Mouse (Mus musculus) embryonic facial prominence, embryonic 15.5 days (tissue): Measurements from ENCODE around the gene Slc23a2. TPM values are rescaled to one million over a fixed set of nuclear protein-coding genes. Genes with fewer than 3 reads are reported as not detected.

ENCODE experiments used
- ATAC-seq: fragments of 200-750 bp; cut with Nextera tagmentation; 2 replicates; pipeline ENCODE4 v1.8.0; 2017; ENCODE audit warnings: low read depth, moderate TSS enrichment; ENCODE audit not compliant: insufficient number of reproducible peaks, low FRiP score, low TSS enrichment
- H3K27ac ChIP-seq: fragments of 300-500 bp; sonication (generic); replicated peaks from 2 replicates; pipeline ENCODE4 v1.5.1; 2015; ENCODE audit warnings: mild to moderate bottlenecking, inconsistent platforms
- H3K27me3 ChIP-seq: fragments of 300-500 bp; sonication (generic); 2 replicates; pipeline ENCODE4 v1.6.1; 2015; ENCODE audit warnings: inconsistent platforms
- H3K36me3 ChIP-seq: fragments of 300-500 bp; sonication (generic); 2 replicates; pipeline ENCODE4 v1.6.1; 2015; ENCODE audit warnings: mild to moderate bottlenecking, inconsistent platforms
- H3K4me1 ChIP-seq: fragments of 300-500 bp; sonication (generic); 2 replicates; pipeline ENCODE4 v1.6.1; 2015; ENCODE audit warnings: inconsistent platforms
- H3K4me2 ChIP-seq: fragments of 300-500 bp; sonication (generic); replicated peaks from 2 replicates; pipeline ENCODE4 v1.6.1; 2015; ENCODE audit warnings: mild to moderate bottlenecking, inconsistent platforms
- H3K4me3 ChIP-seq: fragments of 300-500 bp; sonication (generic); replicated peaks from 2 replicates; pipeline ENCODE4 v1.5.1; 2015; ENCODE audit warnings: mild to moderate bottlenecking, inconsistent platforms
- H3K9ac ChIP-seq: fragments of 300-500 bp; sonication (generic); 2 replicates; pipeline ENCODE4 v1.6.1; 2015; ENCODE audit warnings: inconsistent platforms
- H3K9me3 ChIP-seq: fragments of 300-500 bp; sonication (generic); replicated peaks from 2 replicates; pipeline ENCODE4 v1.6.1; 2016; ENCODE audit warnings: inconsistent platforms
- WGBS: fragments of 180-500 bp; shearing (Covaris S2); methylation state at CpG from one replicate; pipeline ENCODE4 v1.1.7; 2015; 5-methylcytosine and 5-hydroxymethylcytosine counted together
- polyA plus RNA-seq: library from polyadenylated mRNA; unstranded; fragments of >200 nt; fragmentation: Nextera tagmentation; extraction: Ambion mirVana; gene quantifications from 2 replicates; pipeline ENCODE4 v1.2.1, GENCODE M21; 2015

Gene Slc23a2
- polyA plus RNA-seq, 1 experiment from 2014 or later: 14.0 TPM

DNA sequence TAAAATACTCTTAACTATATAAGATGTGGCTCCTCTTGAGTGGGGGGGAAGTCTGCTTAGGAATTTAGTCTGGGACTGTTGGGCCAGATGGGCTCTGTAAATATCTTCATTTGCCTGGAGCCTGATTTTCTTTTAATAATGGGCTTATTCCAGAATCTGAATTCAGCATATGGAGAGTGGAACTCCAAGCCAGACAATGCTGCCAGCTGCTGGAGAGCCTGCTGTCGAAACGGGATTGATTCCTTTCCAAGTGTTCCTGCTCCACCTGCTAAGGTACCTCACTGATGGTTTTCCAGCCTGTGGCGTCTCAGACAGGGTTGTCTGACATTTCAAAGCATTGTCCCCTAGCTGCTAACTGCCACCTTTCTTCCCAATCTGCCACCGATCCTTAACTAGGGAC, 12.6 kb upstream of the Slc23a2 start:
- Histone ChIP-seq H3K36me3 (no peaks in the 10 kb centered on the region), H3K9me3 (no peaks in the 10 kb centered on the region), H3K27me3 (no peaks in the 10 kb centered on the region), H3K4me2 (no peak overlapping the region), H3K4me3 (no peak overlapping the region), H3K27ac (no peak overlapping the region), H3K4me1 (no peaks in the 10 kb centered on the region), H3K9ac (no peak overlapping the region)
- ATAC-seq: no peak
- WGBS: 58% methylated on average over 4 of the region's 4 CpGs

DNA sequence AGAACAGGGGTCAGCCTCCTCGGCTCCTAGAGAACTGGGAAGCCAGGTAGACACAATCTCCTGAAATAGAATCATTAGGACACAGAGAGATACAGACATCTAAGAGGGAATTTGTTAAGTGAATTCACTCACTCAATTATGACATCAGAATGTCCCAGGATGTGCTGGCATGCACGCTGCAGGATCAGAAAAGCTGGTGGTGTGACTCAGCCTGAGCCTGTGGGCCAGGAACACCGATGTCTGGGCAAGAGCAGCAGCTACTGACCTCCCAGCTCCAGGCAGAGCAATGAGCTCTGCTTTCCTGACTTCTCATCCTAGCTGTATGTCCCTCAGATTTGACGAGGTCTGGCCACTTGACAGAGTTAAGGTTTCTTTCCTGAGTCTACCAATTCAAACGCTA, 7.8 kb upstream of the Slc23a2 start:
- Histone ChIP-seq H3K9ac (no peak overlapping the region), H3K36me3 (no peaks in the 10 kb centered on the region), H3K27ac (no peak overlapping the region), H3K4me2 (no peak overlapping the region), H3K9me3 (no peaks in the 10 kb centered on the region), H3K4me3 (no peak overlapping the region), H3K4me1 (no peaks in the 10 kb centered on the region), H3K27me3 (no peaks in the 10 kb centered on the region)
- WGBS: 48% methylated on average over 5 of the region's 5 CpGs
- no peak for ATAC-seq

DNA sequence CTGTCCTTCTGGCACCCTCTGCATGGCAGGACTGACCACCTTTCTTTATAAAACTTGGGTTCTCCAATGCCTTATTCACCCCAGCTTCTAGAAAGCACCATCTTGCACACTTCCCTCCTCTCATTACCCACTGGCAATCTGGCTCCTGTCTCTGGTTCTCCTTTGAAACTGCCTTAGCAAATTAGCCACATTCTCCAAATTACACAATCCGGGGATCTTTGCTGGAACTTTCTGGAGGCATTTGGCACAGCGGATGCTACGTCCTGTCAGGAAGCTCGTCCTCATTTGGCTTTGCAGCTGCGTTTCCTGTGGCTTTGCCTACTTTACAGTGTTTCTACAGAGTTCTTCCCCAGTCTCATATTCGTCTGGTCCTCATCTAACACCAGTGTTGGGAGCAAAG, 6.7 kb upstream of the Slc23a2 start:
- WGBS: 58% methylated on average over 6 of the region's 6 CpGs
- no peak overlapping the region for H3K9ac ChIP-seq

DNA sequence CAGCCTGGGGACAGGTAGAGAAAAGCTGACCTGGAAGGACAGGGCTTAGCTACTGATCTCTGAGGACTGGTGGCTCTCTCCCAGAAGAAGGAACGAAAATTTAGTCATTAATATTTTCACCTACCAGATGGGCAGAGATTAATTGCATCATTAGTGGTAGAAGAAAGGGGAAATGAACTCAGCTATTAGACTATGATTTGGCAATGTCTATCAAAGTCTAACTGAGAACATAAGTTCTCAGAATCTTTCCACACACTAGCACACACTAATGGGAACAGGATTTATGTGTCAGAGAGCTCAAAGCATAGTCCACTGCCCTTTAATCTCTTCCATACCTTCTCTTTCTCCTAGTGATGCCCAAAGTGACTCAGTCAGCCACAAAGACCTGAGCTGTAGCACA, 6.0 kb upstream of the Slc23a2 start:
- H3K4me2 ChIP-seq: no peak overlapping the region
- no peak overlapping the region for H3K9ac ChIP-seq
- 46% methylated on average over 1 of the region's 1 CpGs for WGBS
- no peaks in the 10 kb centered on the region for H3K27me3 ChIP-seq
- no peak overlapping the region for H3K27ac ChIP-seq
- no peak overlapping the region for H3K4me3 ChIP-seq
- H3K9me3 ChIP-seq: no peaks in the 10 kb centered on the region
- ATAC-seq: no peak
- H3K4me1 ChIP-seq: no peaks in the 10 kb centered on the region
- no peaks in the 10 kb centered on the region for H3K36me3 ChIP-seq

More for the DNA sequence above, 6.7 kb upstream of the Slc23a2 start:
- no peak overlapping the region for H3K4me2 ChIP-seq
- H3K9me3 ChIP-seq: no peaks in the 10 kb centered on the region
- no peak overlapping the region for H3K27ac ChIP-seq
- ATAC-seq: no peak
- no peaks in the 10 kb centered on the region for H3K36me3 ChIP-seq
- no peaks in the 10 kb centered on the region for H3K27me3 ChIP-seq
- no peaks in the 10 kb centered on the region for H3K4me1 ChIP-seq
- no peak overlapping the region for H3K4me3 ChIP-seq

DNA sequence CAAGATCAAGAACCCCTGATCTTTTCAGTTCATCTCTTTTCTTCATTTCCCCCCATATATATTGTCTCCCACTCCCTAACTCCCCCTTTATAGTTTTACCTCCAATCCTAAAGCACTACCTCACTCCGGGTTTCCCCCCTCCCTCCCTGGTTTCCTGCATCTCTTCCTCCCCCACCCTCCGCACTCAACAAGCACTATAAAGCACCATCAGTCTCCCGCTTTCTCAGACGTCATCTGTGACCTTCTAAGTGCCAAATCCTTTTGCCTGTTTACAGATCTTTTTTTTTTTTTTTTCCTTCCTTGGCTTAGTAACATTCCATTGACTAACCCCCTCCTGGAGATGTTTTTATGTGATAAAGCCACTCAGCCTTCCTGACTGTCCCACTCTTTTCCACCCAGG, 1.6 kb upstream of the Slc23a2 start:
- ATAC-seq: no peak
- no peaks in the 10 kb centered on the region for H3K27me3 ChIP-seq
- no peak overlapping the region for H3K27ac ChIP-seq
- H3K9ac ChIP-seq: no peak overlapping the region
- H3K36me3 ChIP-seq: no peaks in the 10 kb centered on the region
- H3K4me1 ChIP-seq: peaks cover 13% of the 10 kb centered on the region
- no peak overlapping the region for H3K4me2 ChIP-seq
- WGBS: 22% methylated on average over 4 of the region's 4 CpGs
- no peak overlapping the region for H3K4me3 ChIP-seq
- no peaks in the 10 kb centered on the region for H3K9me3 ChIP-seq

DNA sequence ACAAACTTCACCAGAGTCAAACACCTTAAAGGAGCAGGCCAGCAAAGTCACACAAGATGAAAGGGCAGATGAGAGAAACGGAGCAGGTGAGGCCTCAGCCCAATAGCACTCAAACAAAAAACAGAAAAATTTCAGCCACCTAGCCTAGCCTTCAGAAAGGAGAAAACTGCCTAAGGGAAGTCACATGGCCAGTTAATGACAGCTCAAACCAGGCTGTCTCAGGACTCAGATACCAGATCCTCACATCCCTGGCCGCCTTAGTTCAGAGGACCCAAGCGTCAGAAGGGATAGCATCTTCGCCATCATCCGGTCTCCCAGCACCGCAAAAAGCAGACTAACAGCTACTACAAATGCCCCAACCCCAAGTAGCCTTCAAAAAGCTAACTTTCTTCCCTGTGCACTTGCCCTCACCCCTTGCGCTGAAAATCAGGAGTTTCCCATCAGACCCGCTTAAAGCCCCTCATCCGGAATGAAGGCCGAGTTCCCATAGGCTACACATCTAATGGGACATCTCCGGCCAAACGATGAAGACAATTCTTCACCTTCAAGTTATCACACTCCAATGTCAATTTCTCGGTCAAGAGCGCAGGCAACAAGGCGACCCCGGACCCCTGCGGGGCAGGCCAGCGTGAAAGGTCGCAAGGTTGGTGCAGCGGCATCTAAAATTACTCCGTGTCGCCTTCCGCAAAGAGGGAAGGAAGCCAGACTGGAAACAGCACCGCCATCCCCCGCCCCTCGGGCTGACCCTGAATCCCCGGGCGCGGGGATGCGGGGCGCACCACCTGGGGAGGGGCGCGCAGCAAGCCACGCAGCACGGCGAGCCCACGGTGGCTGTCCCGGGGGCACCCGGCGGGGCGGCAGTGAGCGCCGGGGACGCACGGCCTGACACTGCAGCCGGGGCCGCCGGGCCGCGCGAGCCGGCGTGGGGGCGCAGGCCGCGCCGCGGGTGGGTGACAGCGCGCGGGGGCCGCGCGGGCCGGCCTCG, 673 bp downstream of the Slc23a2 start:
- ATAC-seq: peak; percentile 1
- H3K36me3 ChIP-seq: no peaks in the 10 kb centered on the region

DNA sequence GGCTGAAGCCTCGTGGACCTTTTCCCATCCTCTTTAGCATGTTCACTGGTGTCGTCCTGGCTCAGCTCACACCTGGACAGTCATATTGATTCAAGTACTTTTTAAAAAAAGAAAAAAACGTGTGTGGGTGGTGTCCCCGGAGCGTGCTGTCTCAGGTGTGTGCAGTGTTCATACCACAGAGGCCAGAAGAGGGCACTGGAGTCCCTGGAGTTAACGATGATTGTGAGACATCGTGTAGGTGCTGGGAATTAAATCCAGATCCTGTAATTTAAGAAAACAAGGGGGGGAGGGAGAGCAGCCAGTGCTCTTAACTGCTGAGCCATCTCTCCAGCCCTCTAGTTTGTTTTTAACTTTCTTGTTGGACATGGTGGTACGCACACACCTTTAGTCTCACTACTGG, 2.3 kb downstream of the Slc23a2 start:
- Histone ChIP-seq H3K27ac (no peak overlapping the region), H3K9ac (no peak overlapping the region), H3K9me3 (no peaks in the 10 kb centered on the region), H3K36me3 (no peaks in the 10 kb centered on the region), H3K4me1 (peaks cover 13% of the 10 kb centered on the region), H3K27me3 (no peaks in the 10 kb centered on the region), H3K4me2 (no peak overlapping the region), H3K4me3 (no peak overlapping the region)
- 84% methylated on average over 8 of the region's 8 CpGs for WGBS
- no peak for ATAC-seq

More for the DNA sequence above, 673 bp downstream of the Slc23a2 start:
- Histone ChIP-seq H3K9me3 (no peaks in the 10 kb centered on the region), H3K4me2 (peak overlapping the region; percentile 93), H3K4me3 (peak overlapping the region; percentile 74), H3K4me1 (peaks cover 13% of the 10 kb centered on the region), H3K27me3 (no peaks in the 10 kb centered on the region), H3K9ac (peak overlapping the region; percentile 55), H3K27ac (0 out of 2 replicates have a peak overlapping the region, but pooled peaks have one; percentile 28)
- 2% methylated on average over 59 of the region's 66 CpGs for WGBS

DNA sequence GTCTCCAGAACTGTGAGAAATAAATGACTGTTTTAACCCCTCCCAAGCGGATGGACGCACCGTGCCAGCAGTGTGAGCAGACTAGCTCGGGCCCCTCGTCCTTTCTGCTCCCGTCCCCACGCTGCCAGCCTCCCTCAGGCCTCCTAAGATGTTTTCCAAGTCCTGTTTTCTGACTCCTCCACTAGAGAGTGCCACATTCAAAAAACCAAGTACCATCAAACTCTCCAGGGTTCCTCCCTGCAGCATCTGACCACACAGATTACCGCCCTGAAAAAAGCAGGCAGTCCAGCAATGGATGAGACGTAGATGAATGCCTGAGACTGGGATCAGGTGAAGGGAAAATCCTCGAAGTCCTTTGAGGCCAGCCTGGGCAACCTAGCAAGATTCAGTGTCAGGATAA, 4.4 kb downstream of the Slc23a2 start:
- H3K27me3 ChIP-seq: no peaks in the 10 kb centered on the region
- H3K9me3 ChIP-seq: no peaks in the 10 kb centered on the region
- H3K36me3 ChIP-seq: no peaks in the 10 kb centered on the region
- WGBS: 76% methylated on average over 10 of the region's 10 CpGs
- H3K4me2 ChIP-seq: no peak overlapping the region
- H3K4me1 ChIP-seq: peaks cover 13% of the 10 kb centered on the region
- no peak for ATAC-seq
- no peak overlapping the region for H3K27ac ChIP-seq
- no peak overlapping the region for H3K9ac ChIP-seq
- H3K4me3 ChIP-seq: no peak overlapping the region

DNA sequence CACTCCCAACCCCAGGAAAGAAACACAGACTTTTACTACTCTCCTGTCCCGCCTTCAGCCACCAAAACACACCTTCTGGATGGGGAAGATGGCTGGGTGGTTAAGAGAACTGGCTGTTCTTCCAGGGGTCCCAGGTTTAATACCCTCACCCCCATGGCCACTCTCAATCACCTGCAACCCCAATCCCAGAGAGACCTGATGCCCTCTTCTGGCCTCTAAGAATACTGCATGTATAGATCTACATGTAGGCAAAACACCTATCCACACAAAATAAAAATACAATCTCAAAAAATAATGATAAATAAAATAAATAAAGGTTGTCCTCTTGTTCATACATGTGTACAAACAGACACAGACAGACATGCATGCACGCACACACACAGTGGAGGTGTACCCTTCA, 5.8 kb downstream of the Slc23a2 start:
- Histone ChIP-seq H3K4me3 (no peak overlapping the region), H3K4me2 (no peak overlapping the region), H3K36me3 (no peaks in the 10 kb centered on the region), H3K27me3 (no peaks in the 10 kb centered on the region), H3K27ac (no peak overlapping the region), H3K4me1 (peaks cover 6% of the 10 kb centered on the region), H3K9me3 (no peaks in the 10 kb centered on the region), H3K9ac (no peak overlapping the region)
- WGBS: 82% methylated on average over 2 of the region's 2 CpGs
- no peak for ATAC-seq

DNA sequence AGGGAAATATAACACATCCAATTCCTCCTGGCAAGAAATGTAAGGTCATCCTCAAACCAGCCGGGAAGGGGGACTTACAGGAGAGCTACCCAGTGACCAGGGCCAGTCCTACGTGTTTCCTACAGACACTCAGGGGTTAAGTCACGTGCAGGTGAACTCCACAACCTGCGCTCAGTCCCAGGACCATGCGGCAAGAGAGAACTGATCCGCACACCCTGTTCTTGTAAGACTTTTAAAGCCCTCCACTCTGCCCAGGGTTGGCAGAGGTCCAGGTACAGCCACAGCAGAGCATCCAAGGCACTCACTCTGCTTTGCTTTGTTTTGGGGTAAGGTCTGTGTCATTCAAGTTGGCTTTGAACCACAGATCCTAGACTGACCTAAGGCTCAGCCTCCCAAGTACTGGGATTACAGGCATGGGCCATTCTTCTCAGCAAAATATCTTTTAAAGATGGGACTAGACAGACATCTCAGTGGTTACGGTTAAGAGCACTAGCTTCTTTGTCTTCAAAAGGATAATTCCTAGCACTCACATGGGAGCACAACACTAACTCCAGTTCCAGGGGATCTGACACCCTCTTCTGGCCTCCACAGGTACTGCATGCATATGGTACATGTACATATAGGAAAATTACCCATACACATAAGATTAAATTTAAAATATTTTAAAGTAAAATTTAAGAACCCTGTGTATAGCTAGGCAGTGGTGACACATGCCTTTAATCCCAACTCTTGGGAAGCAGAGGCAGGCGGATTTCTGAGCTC, 8.9 kb downstream of the Slc23a2 start:
- H3K9ac ChIP-seq: no peak overlapping the region
- ATAC-seq: no peak

DNA sequence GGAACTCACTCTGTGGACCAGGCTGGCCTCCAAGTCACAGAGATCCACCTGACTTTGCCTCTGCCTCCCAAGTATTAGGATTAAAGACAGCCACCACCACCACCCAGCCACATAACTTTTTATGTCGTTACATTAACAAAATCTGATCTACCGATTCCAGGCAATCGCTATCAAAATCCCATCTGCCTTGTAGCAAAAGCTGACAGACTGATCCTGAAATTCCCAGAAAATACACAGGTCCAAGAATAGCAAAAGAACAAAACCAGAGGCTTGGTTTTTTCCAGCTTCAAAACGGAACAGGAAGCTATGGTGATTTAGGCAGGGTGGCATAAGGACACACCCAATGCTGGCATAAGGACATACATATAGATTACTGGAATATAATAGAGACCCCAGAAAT, 10.2 kb downstream of the Slc23a2 start:
- Histone ChIP-seq H3K4me2 (no peak overlapping the region), H3K9me3 (no peaks in the 10 kb centered on the region), H3K4me1 (peaks cover 9% of the 10 kb centered on the region), H3K27me3 (no peaks in the 10 kb centered on the region), H3K36me3 (no peaks in the 10 kb centered on the region), H3K4me3 (no peak overlapping the region), H3K27ac (no peak overlapping the region), H3K9ac (no peak overlapping the region)
- ATAC-seq: no peak
- 65% methylated on average over 4 of the region's 4 CpGs for WGBS

More for the DNA sequence above, 8.9 kb downstream of the Slc23a2 start:
- no peak overlapping the region for H3K4me3 ChIP-seq
- H3K27me3 ChIP-seq: no peaks in the 10 kb centered on the region
- H3K36me3 ChIP-seq: no peaks in the 10 kb centered on the region
- H3K4me1 ChIP-seq: peaks cover 8% of the 10 kb centered on the region
- H3K27ac ChIP-seq: no peak overlapping the region
- H3K4me2 ChIP-seq: no peak overlapping the region
- 85% methylated on average over 8 of the region's 8 CpGs for WGBS
- H3K9me3 ChIP-seq: no peaks in the 10 kb centered on the region
